Mouse (Mus musculus) small intestine, adult 2 months (tissue): ENCODE data around the gene Tas2r104. TPM values are rescaled to one million over a fixed set of nuclear protein-coding genes. Genes with fewer than 3 reads are reported as not detected.

ENCODE experiments used
- H3K27ac ChIP-seq: fragments of 200-500 bp; 2 replicates; pipeline ENCODE4 v1.5.1; 2012; ENCODE audit warnings: low read depth, low read length, control low read depth, inconsistent platforms; ENCODE audit not compliant: insufficient read depth
- H3K27me3 ChIP-seq: fragments of 200-500 bp; 2 replicates; pipeline ENCODE4 v1.6.1; 2012; ENCODE audit warnings: mild to moderate bottlenecking, moderate library complexity, low read length, inconsistent platforms; ENCODE audit not compliant: control insufficient read depth, insufficient read depth
- H3K36me3 ChIP-seq: fragments of 200-500 bp; 2 replicates; pipeline ENCODE4 v1.6.1; 2012; ENCODE audit warnings: mild to moderate bottlenecking, low read length, control low read depth, inconsistent platforms; ENCODE audit not compliant: control insufficient read depth, insufficient read depth
- H3K4me1 ChIP-seq: fragments of 200-500 bp; 2 replicates; pipeline ENCODE4 v1.6.1; 2012; ENCODE audit warnings: low read length, inconsistent platforms, mixed read lengths; ENCODE audit not compliant: control insufficient read depth, insufficient read depth, insufficient read length
- H3K4me3 ChIP-seq: fragments of 200-500 bp; 2 replicates; pipeline ENCODE4 v1.5.1; 2012; ENCODE audit warnings: low read depth, mild to moderate bottlenecking, control low read depth, inconsistent platforms, low read length, moderate library complexity
- CTCF ChIP-seq: fragments of 200-500 bp; IDR thresholded peaks from 2 replicates; pipeline ENCODE4 v1.5.1; 2012; ENCODE audit warnings: low read depth, mild to moderate bottlenecking, control low read depth, inconsistent platforms, low read length, moderate library complexity, mixed read lengths; ENCODE audit not compliant: insufficient replicate concordance, insufficient read length; ENCODE audit errors: extremely low read depth
- POLR2A ChIP-seq: fragments of 200-500 bp; IDR thresholded peaks from 2 replicates; pipeline ENCODE4 v1.6.1; 2012; ENCODE audit warnings: low read depth, mild to moderate bottlenecking, control low read depth, inconsistent platforms, low read length, moderate library complexity
- WGBS: fragments of 180-500 bp; shearing (Covaris S2); methylation state at CpG from one replicate; pipeline ENCODE4 v1.1.7; 2018; 5-methylcytosine and 5-hydroxymethylcytosine counted together
- polyA plus RNA-seq: library from polyadenylated mRNA; depleted of rRNA; stranded (reverse); fragments of >200 nt; gene quantifications from 2 replicates; pipeline ENCODE4 v1.2.3, GENCODE M21; 2012; rRNA removed

Gene Tas2r104
- not detected in 2 replicates for polyA plus RNA-seq

GRCm38 (mm10) chr6:131685644-131686043 is at the start of gene Tas2r104:
Tas2r104 (minus strand) TSS chr6:131685744.
- no peak for TF ChIP-seq CTCF
- TF ChIP-seq POLR2A, result no peak
- WGBS, result 59% methylated on average over 1 of the region's 1 CpGs

GRCm38 (mm10) chr6:131712803-131713202 is 27.3 kb upstream of the Tas2r104 start:
- H3K4me1 ChIP-seq, result no peaks in the 10 kb centered on the region
- TF ChIP-seq CTCF (no peak), POLR2A (no peak)
- no peak overlapping the region for H3K4me3 ChIP-seq
- H3K36me3 ChIP-seq, result no peaks in the 10 kb centered on the region
- 43% methylated on average over 7 of the region's 7 CpGs for WGBS
- no peak overlapping the region for H3K27ac ChIP-seq
- no peaks in the 10 kb centered on the region for H3K27me3 ChIP-seq

More at GRCm38 (mm10) chr6:131685644-131686043, at the start of gene Tas2r104:
- Histone ChIP-seq H3K4me1 (no peaks in the 10 kb centered on the region), H3K4me3 (no peak within 1 kb of the TSS), H3K27me3 (no peaks in the 10 kb centered on the region), H3K36me3 (no peaks in the 10 kb centered on the region), H3K27ac (no peak within 1 kb of the TSS)

- H3K4me3 ChIP-seq, result no peak within 1 kb of the TSS
- H3K27me3 ChIP-seq, result no peaks in the 10 kb centered on the region
- H3K27ac ChIP-seq, result no peak within 1 kb of the TSS
- no peaks in the 10 kb centered on the region for H3K36me3 ChIP-seq
- H3K4me1 ChIP-seq, result no peaks in the 10 kb centered on the region
- TF ChIP-seq POLR2A (no peak), CTCF (no peak)
Observed at GRCm38 (mm10) chr6:131689963-131690362, 4.4 kb upstream of the Tas2r104 start, which contains the start of gene Tas2r114. Tas2r114 (minus strand) TSS chr6:131690063.

GRCm38 (mm10) chr6:131687395-131687794 is 1.9 kb upstream of the Tas2r104 start, which contains the start of gene Tas2r105:
Tas2r105 (minus strand) TSS chr6:131687495.
- Histone ChIP-seq H3K27me3 (no peaks in the 10 kb centered on the region), H3K36me3 (no peaks in the 10 kb centered on the region), H3K4me1 (no peaks in the 10 kb centered on the region), H3K27ac (no peak within 1 kb of the TSS), H3K4me3 (no peak within 1 kb of the TSS)
- TF ChIP-seq POLR2A, result no peak
- TF ChIP-seq CTCF, result no peak
- WGBS, result 71% methylated on average over 1 of the region's 1 CpGs

- H3K4me1 ChIP-seq, result no peaks in the 10 kb centered on the region
- WGBS, result 68% methylated on average over 3 of the region's 3 CpGs
- TF ChIP-seq POLR2A (no peak), CTCF (no peak)
- no peak within 1 kb of the TSS for H3K27ac ChIP-seq
- no peaks in the 10 kb centered on the region for H3K27me3 ChIP-seq
- no peaks in the 10 kb centered on the region for H3K36me3 ChIP-seq
- H3K4me3 ChIP-seq, result no peak within 1 kb of the TSS
Observed at GRCm38 (mm10) chr6:131678786-131679185, 6.8 kb downstream of the Tas2r104 start, which contains the start of gene Tas2r106. Tas2r106 (minus strand) TSS chr6:131678886.

GRCm38 (mm10) chr6:131660049-131660448 is 25.5 kb downstream of the Tas2r104 start, which contains the start of gene Tas2r107:
Tas2r107 (minus strand) TSS chr6:131660149.
- H3K4me3 ChIP-seq, result no peak within 1 kb of the TSS

More at GRCm38 (mm10) chr6:131660049-131660448, 25.5 kb downstream of the Tas2r104 start, which contains the start of gene Tas2r107:
- TF ChIP-seq CTCF (no peak), POLR2A (no peak)
- no peak within 1 kb of the TSS for H3K27ac ChIP-seq
- no peaks in the 10 kb centered on the region for H3K36me3 ChIP-seq
- H3K4me1 ChIP-seq, result no peaks in the 10 kb centered on the region
- H3K27me3 ChIP-seq, result no peaks in the 10 kb centered on the region

Other genes starting within 250 kb of the Tas2r104 start
- gene 5430401F13Rik, start 199.3 kb downstream of the Tas2r104 start, polyA plus RNA-seq, result not detected in 2 replicates
- not detected in 2 replicates for gene Gm6619, start 199.3 kb downstream of the Tas2r104 start, polyA plus RNA-seq
- gene Tas2r130, start 54.8 kb downstream of the Tas2r104 start, polyA plus RNA-seq, result not detected in 2 replicates
- gene Tas2r107, start 25.6 kb downstream of the Tas2r104 start, polyA plus RNA-seq, result not detected in 2 replicates
- gene Tas2r106, start 6.9 kb downstream of the Tas2r104 start, polyA plus RNA-seq, result not detected in 2 replicates
- gene Tas2r105, start 1.8 kb upstream of the Tas2r104 start, polyA plus RNA-seq, result not detected in 2 replicates
- gene Tas2r114, start 4.3 kb upstream of the Tas2r104 start, polyA plus RNA-seq, result not detected in 2 replicates